Mouse (Mus musculus) frontal cortex, postnatal 10 days (tissue): ENCODE measurements around the gene Gm5150.
"Not testable (repeated sequence)": the region's sequence is repeated elsewhere in the genome, so short reads cannot be mapped to it uniquely, and the experiment has no call there.

Experiments used
- DNase-seq, 2 experiments: peaks; one replicate each; pipeline ENCODE4 v3.0.0; 2022; ENCODE audit warnings: low spot score in 2 of 2, mixed read lengths in 1 of 2

Gene Gm5150

DNA sequence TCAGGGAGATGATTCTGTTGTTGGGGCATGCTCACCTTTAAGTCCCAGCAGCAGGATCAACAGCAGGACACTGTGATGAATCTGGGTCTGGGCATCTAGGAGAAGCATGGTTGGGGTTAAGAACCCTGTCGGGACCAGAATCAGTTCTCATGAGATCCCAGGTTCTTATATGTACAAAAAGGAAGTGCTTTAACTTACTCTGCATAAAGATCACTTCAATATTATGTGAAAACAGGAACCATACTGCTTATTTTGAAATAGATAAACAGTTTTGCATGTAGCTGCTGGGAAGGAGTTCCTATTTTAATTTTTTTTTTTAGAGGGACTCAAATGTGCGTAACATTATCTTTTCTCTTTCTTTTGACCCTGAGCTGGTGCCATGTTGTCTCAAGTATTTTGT, at the start of gene Gm5150:
TSS of gene Gm5150 (minus strand) at position 223 of the 400 bp plus-strand sequence.
- no peak for DNase-seq

DNA sequence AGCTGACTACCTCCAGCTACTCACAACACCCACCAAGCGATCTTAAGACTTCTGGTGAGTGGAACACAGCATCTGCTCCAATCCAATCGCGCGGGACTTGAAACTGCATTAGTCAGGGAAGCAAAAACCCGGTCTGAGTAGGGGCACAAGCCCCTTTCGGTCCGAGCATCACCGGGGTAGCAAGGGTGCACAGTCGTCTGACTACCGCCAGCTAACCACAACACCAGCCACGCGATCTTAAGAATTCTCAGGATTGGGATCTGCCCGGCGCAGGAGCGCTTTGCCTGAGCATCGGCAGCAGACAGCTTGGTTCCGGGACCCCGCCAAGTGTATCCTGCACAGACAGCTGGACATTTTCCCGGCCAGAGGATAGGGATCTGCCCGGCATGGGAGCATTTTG, 45.5 kb upstream of the Gm5150 start:
- DNase-seq: not testable (repeated sequence)

DNA sequence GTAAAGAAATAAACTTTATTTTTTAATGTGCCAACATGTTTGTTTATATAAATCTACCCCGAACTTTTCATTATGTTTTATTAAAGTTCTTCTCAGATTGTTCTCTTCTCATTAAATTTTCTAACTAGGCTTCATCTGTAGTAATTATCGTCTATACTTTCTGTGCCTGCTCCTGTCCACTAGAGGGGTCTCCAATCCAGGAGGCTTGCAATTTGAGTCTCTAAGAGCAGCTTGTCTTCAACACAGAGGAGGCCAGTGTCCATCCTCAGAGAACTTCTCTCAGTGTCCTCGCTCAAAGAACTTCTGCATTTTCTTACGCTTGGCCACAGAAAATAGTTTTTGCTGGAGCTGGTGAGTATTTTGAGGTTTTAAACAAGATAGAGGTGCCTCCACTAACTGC, 41.1 kb upstream of the Gm5150 start:
- no peak for DNase-seq

DNA sequence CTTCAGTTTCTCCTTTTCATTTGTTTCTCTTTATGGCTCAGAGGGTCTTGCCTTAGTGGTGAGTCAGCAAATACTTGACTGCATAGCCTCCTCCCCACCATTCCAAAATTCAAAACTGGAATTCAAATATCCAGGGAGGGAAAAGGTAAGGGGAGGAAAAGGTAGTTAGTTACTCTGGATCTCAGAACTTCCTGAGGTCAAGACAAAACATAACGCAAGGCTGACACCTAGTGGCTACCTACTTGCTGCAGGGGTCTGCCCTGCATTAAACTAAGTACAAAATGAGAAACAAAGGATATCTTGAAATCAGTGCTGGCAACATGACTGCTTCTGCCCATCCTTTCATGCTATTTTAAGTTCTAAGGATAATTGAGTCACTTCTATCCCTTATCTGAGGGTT, 37.1 kb upstream of the Gm5150 start:
- peak in 1 of 2 experiments; percentile 14 for DNase-seq

DNA sequence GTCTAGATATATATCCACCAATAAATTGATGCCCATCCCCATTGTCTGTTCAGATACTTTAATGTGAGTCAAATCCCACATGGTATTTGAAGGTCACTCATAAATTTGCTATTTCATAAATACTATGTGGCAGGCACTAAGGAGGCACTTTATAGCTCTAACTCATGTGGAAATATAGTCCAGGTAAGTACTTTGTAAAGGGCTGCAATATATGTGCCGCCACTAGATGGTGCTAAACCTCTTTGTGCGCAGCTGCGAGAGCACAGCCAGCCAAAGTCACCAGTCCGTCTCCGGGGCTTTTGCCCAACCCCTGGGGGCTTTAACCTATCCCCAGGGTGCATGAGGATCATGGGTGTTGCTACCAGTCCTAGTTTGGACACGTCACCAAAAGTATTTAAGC, 18.8 kb upstream of the Gm5150 start:
- DNase-seq: peak in 1 of 2 experiments; percentile 14

DNA sequence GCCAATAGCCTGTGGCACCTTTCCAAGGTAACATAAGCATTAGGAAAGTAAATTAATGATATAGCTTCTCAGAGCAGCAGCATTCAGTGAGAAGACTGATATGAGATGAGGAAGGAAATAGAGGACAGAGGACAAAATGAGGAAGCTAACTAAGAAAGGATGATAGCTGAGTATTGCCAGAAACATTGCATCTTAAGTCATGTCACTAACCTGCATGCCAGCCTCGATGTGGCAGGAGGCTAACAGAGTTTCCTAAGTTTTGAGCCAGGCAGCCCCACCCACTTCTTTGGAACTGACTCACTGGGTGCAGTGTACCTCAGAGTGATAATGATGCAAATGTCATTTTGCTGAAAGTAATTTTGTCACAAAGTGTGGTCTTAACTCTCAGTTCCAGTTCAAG, 16.0 kb upstream of the Gm5150 start:
- DNase-seq: no peak

DNA sequence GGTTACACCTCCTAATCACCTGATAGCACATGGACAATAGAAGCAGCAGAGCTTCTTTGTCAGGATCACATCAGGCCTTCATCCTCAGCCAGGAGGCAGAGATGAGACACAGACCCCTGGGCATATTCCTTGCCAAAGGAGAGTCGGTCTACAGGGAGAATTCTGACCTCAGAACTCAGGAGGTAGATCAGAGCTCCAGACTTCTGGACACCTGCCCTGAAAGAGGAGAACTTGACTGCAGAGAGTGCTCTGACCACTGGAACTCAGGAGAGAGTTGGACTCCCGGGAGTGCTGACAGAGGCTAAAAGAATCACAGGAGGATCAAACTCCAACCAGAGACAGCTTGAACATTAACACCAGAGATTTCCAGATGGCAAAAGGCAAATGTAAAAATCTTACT, 8.2 kb upstream of the Gm5150 start:
- DNase-seq: not testable (repeated sequence)

DNA sequence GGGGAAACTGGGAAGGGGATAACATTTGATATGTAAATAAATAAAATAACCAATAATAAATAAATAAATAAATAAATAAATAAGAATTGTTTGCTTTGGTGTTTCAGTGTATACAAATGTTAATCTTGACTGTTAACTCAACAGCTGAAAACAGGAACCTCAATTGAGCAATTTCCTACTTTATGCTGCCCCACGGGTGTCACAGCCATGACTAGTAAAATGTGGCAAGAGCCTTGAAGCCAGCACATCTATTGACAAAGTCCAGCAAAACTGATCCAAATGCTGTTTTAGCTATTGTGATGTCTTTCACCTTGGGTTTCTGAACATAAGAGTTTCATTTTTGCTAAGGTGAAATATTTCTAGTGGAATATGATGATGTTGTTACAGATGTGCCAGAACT, 1.6 kb upstream of the Gm5150 start:
- no peak for DNase-seq

DNA sequence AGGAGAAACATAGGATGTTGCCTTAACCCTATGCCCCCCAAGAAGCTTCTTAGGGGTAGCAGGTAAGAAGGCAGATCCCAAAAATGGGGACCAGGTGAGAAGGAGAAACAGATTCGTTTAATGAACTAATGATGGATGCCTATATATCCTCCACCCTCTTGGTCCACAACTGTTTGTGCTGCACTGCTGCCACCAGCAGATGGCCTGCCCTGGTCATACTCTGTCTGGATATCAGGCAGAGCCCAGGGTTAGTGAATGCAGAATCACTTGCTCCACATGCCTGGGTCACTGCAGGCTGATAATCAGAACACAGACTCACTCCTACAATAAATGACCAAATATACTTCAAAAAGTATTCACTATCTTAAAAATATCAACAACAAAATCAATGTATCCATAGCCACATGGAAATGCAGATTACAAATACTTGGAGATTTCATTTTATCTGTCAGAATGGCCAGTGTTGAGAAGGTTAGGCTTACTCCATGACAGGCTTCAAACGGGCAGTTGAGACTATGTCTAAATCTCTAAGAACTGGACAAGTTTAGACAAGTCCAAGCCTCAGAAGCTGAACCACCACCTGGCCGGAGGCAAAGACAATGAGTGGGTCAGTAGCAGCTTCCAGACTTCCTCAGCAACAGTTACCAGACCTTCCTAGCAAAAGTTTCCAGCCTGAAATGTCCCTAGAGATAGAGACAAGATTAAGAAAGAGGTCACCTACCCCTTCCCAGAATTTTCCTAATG, 2.2 kb downstream of the Gm5150 start:
- DNase-seq: no peak

DNA sequence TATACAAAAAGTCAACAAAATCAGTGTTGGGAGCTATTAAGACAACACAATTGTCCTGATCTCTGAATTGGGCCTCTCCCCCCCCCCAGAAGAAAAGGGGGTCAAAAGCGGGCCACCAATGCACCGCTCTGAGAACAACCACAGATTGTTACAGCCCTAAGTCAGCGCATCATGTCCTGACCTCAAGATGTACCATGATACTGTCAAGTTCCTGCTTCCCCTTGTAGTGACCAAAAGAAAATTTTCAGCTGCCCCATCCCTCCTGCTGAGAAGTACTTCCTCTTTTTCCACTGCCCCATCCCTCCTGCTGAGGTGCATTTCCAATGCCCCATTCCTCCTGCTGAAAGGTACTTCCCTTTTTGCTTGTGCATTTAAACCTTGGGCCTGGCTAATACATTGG, 6.8 kb downstream of the Gm5150 start:
- DNase-seq: not testable (repeated sequence)

DNA sequence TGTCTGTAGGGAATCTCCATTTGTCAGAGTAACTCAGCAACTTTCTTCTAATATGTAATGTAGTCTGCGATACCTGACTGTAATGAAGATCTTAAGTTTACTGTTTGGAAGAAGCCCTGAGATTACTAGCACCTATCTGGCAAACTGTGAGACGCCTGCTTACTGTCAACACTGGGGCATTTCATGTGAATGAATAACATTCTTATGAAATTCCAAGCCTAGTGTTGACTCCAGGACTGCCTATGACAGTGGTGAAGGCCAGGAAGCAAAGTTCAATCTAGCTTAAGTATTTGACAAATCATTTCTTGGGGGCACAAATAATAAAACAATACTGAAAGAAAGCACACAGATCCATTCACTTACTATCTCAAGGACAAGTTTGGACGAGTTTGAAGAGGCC, 24.0 kb downstream of the Gm5150 start:
- no peak for DNase-seq

DNA sequence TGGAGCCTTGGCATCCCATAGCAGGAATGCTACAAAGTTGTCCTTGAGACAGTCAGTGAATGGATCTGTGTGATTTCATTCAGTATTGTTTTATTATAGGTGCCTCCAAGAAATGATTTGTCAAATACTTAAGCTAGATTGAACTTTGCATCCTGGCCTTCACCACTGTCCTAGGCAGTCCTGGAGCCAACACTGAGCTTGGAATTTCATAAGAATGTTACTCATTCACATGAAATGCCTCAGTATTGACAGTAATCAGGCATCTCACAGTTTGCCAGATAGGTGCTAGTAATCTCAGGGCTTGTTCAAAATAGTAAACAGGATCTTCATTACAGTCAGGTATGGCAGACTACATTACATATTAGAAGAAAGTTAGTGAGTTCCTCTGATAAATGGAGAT, 49.3 kb downstream of the Gm5150 start:
- DNase-seq: no peak
